Mouse (Mus musculus) heart, postnatal 0 days (tissue): ENCODE results near the gene Fgfbp3. TPM values are rescaled to one million over a fixed set of nuclear protein-coding genes. Genes with fewer than 3 reads are reported as not detected.
A peak's percentile ranks its signal among the peaks of the same experiment; 100 is the strongest.
"Not testable (repeated sequence)": the region's sequence is repeated elsewhere in the genome, so short reads cannot be mapped to it uniquely, and the experiment has no call there.

Experiments
- ATAC-seq: fragments of 200-750 bp; cut with Nextera tagmentation; 2 replicates; pipeline ENCODE4 v1.8.0; 2017; ENCODE audit warnings: low read depth, moderate number of reproducible peaks, moderate library complexity; ENCODE audit not compliant: insufficient read depth
- DNase-seq: peaks from one replicate; pipeline ENCODE4 v3.0.0-alpha.2; 2016; ENCODE audit warnings: low spot score
- H3K27ac ChIP-seq: fragments of 300-500 bp; sonication (generic); 2 replicates; pipeline ENCODE4 v1.5.1; 2014; ENCODE audit warnings: low read depth, mild to moderate bottlenecking
- H3K27me3 ChIP-seq: fragments of 300-500 bp; sonication (generic); 2 replicates; pipeline ENCODE4 v1.6.1; 2014; ENCODE audit warnings: low read length, mixed read lengths; ENCODE audit not compliant: control insufficient read depth, insufficient read depth
- H3K36me3 ChIP-seq: fragments of 300-500 bp; sonication (generic); replicated peaks from 2 replicates; pipeline ENCODE4 v1.6.1; 2014; ENCODE audit warnings: low read length, mixed read lengths; ENCODE audit not compliant: control insufficient read depth, insufficient read depth
- H3K4me1 ChIP-seq: fragments of 300-500 bp; sonication (generic); 2 replicates; pipeline ENCODE4 v1.6.1; 2014; ENCODE audit warnings: antibody characterized with exemption; ENCODE audit not compliant: control insufficient read depth, insufficient read depth
- H3K4me2 ChIP-seq: fragments of 300-500 bp; sonication (generic); 2 replicates; pipeline ENCODE4 v1.6.1; 2014; ENCODE audit warnings: low read depth, mild to moderate bottlenecking, low read length, moderate library complexity
- H3K4me3 ChIP-seq: fragments of 300-500 bp; sonication (generic); 2 replicates; pipeline ENCODE4 v1.5.1; 2014; ENCODE audit warnings: low read depth, low read length
- H3K9ac ChIP-seq: fragments of 300-500 bp; sonication (generic); replicated peaks from 2 replicates; pipeline ENCODE4 v1.6.1; 2014; ENCODE audit warnings: low read depth, low read length, mixed read lengths
- H3K9me3 ChIP-seq: fragments of 300-500 bp; sonication (generic); replicated peaks from 2 replicates; pipeline ENCODE4 v1.6.1; 2016; ENCODE audit warnings: low read length; ENCODE audit not compliant: control insufficient read depth
- CTCF ChIP-seq: IDR thresholded peaks from 2 replicates; pipeline ENCODE4 v1.5.1; 2016; ENCODE audit warnings: antibody characterized with exemption, control low read depth, low read depth
- EP300 ChIP-seq: IDR thresholded peaks from 2 replicates; pipeline ENCODE4 v1.6.1; 2016; ENCODE audit warnings: antibody characterized with exemption, low read depth
- WGBS: fragments of 180-500 bp; shearing (Covaris S2); extraction: QIAGEN DNeasy Blood & Tissue Kit; methylation state at CpG from one replicate; pipeline ENCODE4 v1.1.7; 2014; 5-methylcytosine and 5-hydroxymethylcytosine counted together
- polyA plus RNA-seq: library from polyadenylated mRNA; unstranded; fragments of >200 nt; fragmentation: Nextera tagmentation; extraction: Ambion mirVana; gene quantifications from 2 replicates; pipeline ENCODE4 v1.2.1, GENCODE M21; 2015
- total RNA-seq: library from RNA; depleted of rRNA; stranded (reverse); fragments of >200 nt; gene quantifications from 2 replicates; pipeline ENCODE4 v1.2.3, GENCODE M21; 2014; ENCODE audit warnings: low replicate concordance; rRNA removed

Gene Fgfbp3
- total and polyA plus RNA-seq, 2 experiments from 2014 or later: 4.6 to 6.0 TPM

GRCm38 (mm10) chr19:36878743-36879495, 40.5 kb downstream of the Fgfbp3 start:
- Histone ChIP-seq H3K4me1 (peaks cover 6% of the 10 kb centered on the region; the same call in 1 of the 2 replicates), H3K9ac (no peak overlapping the region), H3K36me3 (peaks cover 89% of the 10 kb centered on the region), H3K4me3 (no peak overlapping the region), H3K4me2 (0 out of 2 replicates have a peak overlapping the region, but pooled peaks have one; percentile 34), H3K27me3 (no peaks in the 10 kb centered on the region), H3K9me3 (no peaks in the 10 kb centered on the region), H3K27ac (peak overlapping the region; percentile 36; the same call in 1 of the 2 replicates)
- TF ChIP-seq CTCF (no peak), EP300 (no peak)
- peak; percentile 42 for DNase-seq
- peak; percentile 57 for ATAC-seq
- 34% methylated on average over 11 of the region's 11 CpGs for WGBS

DNA sequence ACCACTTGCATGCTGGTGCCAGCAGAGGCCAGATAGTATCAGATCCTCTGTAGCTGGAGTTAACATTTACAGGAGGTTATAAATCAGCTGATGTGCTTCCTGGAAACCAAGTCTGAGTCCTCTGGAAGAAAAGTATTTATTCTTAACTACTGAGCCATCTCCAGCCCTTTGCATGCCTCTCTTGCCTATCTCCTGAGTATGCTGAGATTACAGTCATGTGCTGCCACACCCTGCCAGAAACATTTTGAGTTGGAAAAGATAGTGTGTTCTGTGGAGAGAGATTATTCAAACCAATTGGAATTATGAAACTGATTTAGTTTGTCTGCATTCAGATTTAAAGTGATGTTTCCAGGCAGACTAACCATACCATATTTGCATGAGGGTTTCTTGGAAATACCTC, 42.1 kb downstream of the Fgfbp3 start:
- Histone ChIP-seq H3K27ac (no peak overlapping the region), H3K36me3 (peaks cover 89% of the 10 kb centered on the region), H3K4me1 (peaks cover 6% of the 10 kb centered on the region; the same call in 1 of the 2 replicates), H3K9me3 (no peaks in the 10 kb centered on the region), H3K27me3 (no peaks in the 10 kb centered on the region), H3K4me2 (no peak overlapping the region), H3K9ac (no peak overlapping the region), H3K4me3 (no peak overlapping the region)
- no peak for ATAC-seq
- no peak for DNase-seq
- no peak for TF ChIP-seq CTCF
- no peak for TF ChIP-seq EP300

DNA sequence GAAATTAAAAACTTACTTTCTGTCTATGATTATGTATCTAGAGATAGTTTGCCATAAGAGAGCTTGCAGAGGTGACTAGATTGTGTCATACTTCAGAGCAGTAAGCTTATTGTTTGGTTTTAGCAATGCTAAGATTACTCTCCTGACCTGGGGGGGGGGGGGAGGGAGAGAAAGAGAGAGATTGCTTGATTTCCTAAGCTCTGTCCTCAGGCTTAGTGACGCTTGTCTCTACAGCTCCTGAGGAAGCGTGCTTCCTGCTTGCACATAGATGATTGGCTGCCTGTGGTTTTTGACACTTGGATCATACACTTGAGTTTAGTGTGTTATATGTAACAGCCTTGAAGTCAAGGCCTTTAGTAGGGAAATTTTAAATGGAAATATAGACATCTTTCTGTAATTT, 44.8 kb downstream of the Fgfbp3 start:
- 83% methylated on average over 2 of the region's 2 CpGs for WGBS
- TF ChIP-seq CTCF (no peak), EP300 (no peak)

GRCm38 (mm10) chr19:36868675-36869074, 50.7 kb downstream of the Fgfbp3 start:
- TF ChIP-seq CTCF: peak; percentile 22; the same call in 1 of the 2 replicates
- not testable (repeated sequence) for H3K27me3 ChIP-seq, DNase-seq, H3K9ac ChIP-seq, H3K9me3 ChIP-seq, H3K27ac ChIP-seq, H3K4me2 ChIP-seq, H3K4me1 ChIP-seq, ATAC-seq, H3K4me3 ChIP-seq
- peaks cover 81% of the 10 kb centered on the region for H3K36me3 ChIP-seq
- 77% methylated on average over 3 of the region's 3 CpGs for WGBS

More for the DNA sequence above, 44.8 kb downstream of the Fgfbp3 start:
- H3K4me1 ChIP-seq: peaks cover 6% of the 10 kb centered on the region; the same call in 1 of the 2 replicates
- H3K27ac ChIP-seq: no peak overlapping the region
- no peaks in the 10 kb centered on the region for H3K27me3 ChIP-seq
- no peak overlapping the region for H3K4me2 ChIP-seq
- DNase-seq (no peak), ATAC-seq (no peak)
- H3K9ac ChIP-seq: no peak overlapping the region
- no peak overlapping the region for H3K4me3 ChIP-seq
- H3K36me3 ChIP-seq: peaks cover 81% of the 10 kb centered on the region
- H3K9me3 ChIP-seq: no peaks in the 10 kb centered on the region

Other genes with a start within 250 kb of the Fgfbp3 start
- gene Ppp1r3c, start 183.0 kb downstream of the Fgfbp3 start, total RNA-seq: 35.1 and 56.9 TPM in 2 replicates
- 39.0 and 44.6 TPM in 2 replicates for gene Ppp1r3c, start 183.0 kb downstream of the Fgfbp3 start, polyA plus RNA-seq
- 84.8 and 127 TPM in 2 replicates for gene Tnks2, start 85.4 kb downstream of the Fgfbp3 start, total RNA-seq
- gene Tnks2, start 85.4 kb downstream of the Fgfbp3 start, polyA plus RNA-seq: 17.1 and 19.8 TPM in 2 replicates
- gene Btaf1, start 6.5 kb upstream of the Fgfbp3 start, total RNA-seq: 12.0 and 12.6 TPM in 2 replicates
- gene Btaf1, start 6.5 kb upstream of the Fgfbp3 start, polyA plus RNA-seq: 2.9 and 3.0 TPM in 2 replicates